Mouse (Mus musculus) heart, postnatal 0 days (tissue): Measurements from ENCODE around the gene Ocel1. TPM values are rescaled to one million over a fixed set of nuclear protein-coding genes. Genes with fewer than 3 reads are reported as not detected.

Experiments
- ATAC-seq: fragments of 200-750 bp; cut with Nextera tagmentation; 2 replicates; pipeline ENCODE4 v1.8.0; 2017; ENCODE audit warnings: low read depth, moderate number of reproducible peaks, moderate library complexity; ENCODE audit not compliant: insufficient read depth
- DNase-seq: peaks from one replicate; pipeline ENCODE4 v3.0.0-alpha.2; 2016; ENCODE audit warnings: low spot score
- H3K27ac ChIP-seq: fragments of 300-500 bp; sonication (generic); 2 replicates; pipeline ENCODE4 v1.5.1; 2014; ENCODE audit warnings: low read depth, mild to moderate bottlenecking
- H3K27me3 ChIP-seq: fragments of 300-500 bp; sonication (generic); 2 replicates; pipeline ENCODE4 v1.6.1; 2014; ENCODE audit warnings: low read length, mixed read lengths; ENCODE audit not compliant: control insufficient read depth, insufficient read depth
- H3K36me3 ChIP-seq: fragments of 300-500 bp; sonication (generic); replicated peaks from 2 replicates; pipeline ENCODE4 v1.6.1; 2014; ENCODE audit warnings: low read length, mixed read lengths; ENCODE audit not compliant: control insufficient read depth, insufficient read depth
- H3K4me1 ChIP-seq: fragments of 300-500 bp; sonication (generic); 2 replicates; pipeline ENCODE4 v1.6.1; 2014; ENCODE audit warnings: antibody characterized with exemption; ENCODE audit not compliant: control insufficient read depth, insufficient read depth
- H3K4me2 ChIP-seq: fragments of 300-500 bp; sonication (generic); 2 replicates; pipeline ENCODE4 v1.6.1; 2014; ENCODE audit warnings: low read depth, mild to moderate bottlenecking, low read length, moderate library complexity
- H3K4me3 ChIP-seq: fragments of 300-500 bp; sonication (generic); 2 replicates; pipeline ENCODE4 v1.5.1; 2014; ENCODE audit warnings: low read depth, low read length
- H3K9ac ChIP-seq: fragments of 300-500 bp; sonication (generic); replicated peaks from 2 replicates; pipeline ENCODE4 v1.6.1; 2014; ENCODE audit warnings: low read depth, low read length, mixed read lengths
- H3K9me3 ChIP-seq: fragments of 300-500 bp; sonication (generic); replicated peaks from 2 replicates; pipeline ENCODE4 v1.6.1; 2016; ENCODE audit warnings: low read length; ENCODE audit not compliant: control insufficient read depth
- CTCF ChIP-seq: IDR thresholded peaks from 2 replicates; pipeline ENCODE4 v1.5.1; 2016; ENCODE audit warnings: antibody characterized with exemption, control low read depth, low read depth
- EP300 ChIP-seq: IDR thresholded peaks from 2 replicates; pipeline ENCODE4 v1.6.1; 2016; ENCODE audit warnings: antibody characterized with exemption, low read depth
- WGBS: fragments of 180-500 bp; shearing (Covaris S2); extraction: QIAGEN DNeasy Blood & Tissue Kit; methylation state at CpG from one replicate; pipeline ENCODE4 v1.1.7; 2014; 5-methylcytosine and 5-hydroxymethylcytosine counted together
- polyA plus RNA-seq: library from polyadenylated mRNA; unstranded; fragments of >200 nt; fragmentation: Nextera tagmentation; extraction: Ambion mirVana; gene quantifications from 2 replicates; pipeline ENCODE4 v1.2.1, GENCODE M21; 2015
- total RNA-seq: library from RNA; depleted of rRNA; stranded (reverse); fragments of >200 nt; gene quantifications from 2 replicates; pipeline ENCODE4 v1.2.3, GENCODE M21; 2014; ENCODE audit warnings: low replicate concordance

Gene Ocel1
- total and polyA plus RNA-seq, 2 experiments from 2014 or later, result 5.7 to 10.6 TPM

GRCm38 (mm10) chr8:71401454-71401853, 30.4 kb downstream of the Ocel1 start:
- TF ChIP-seq EP300 (no peak), CTCF (no peak)
- Histone ChIP-seq H3K9ac (no peak overlapping the region), H3K27me3 (no peaks in the 10 kb centered on the region), H3K4me3 (no peak overlapping the region), H3K9me3 (no peaks in the 10 kb centered on the region), H3K4me1 (peaks cover 5% of the 10 kb centered on the region), H3K27ac (no peak overlapping the region), H3K4me2 (no peak overlapping the region), H3K36me3 (peaks cover 17% of the 10 kb centered on the region)
- DNase-seq, result no peak
- no peak for ATAC-seq

- no peaks in the 10 kb centered on the region for H3K27me3 ChIP-seq
- H3K4me3 ChIP-seq, result no peak overlapping the region
- no peak overlapping the region for H3K27ac ChIP-seq
- H3K9me3 ChIP-seq, result no peaks in the 10 kb centered on the region
- H3K9ac ChIP-seq, result no peak overlapping the region
- DNase-seq, result no peak
- 89% methylated on average over 9 of the region's 9 CpGs for WGBS
- H3K4me1 ChIP-seq, result peaks cover 11% of the 10 kb centered on the region
- no peak overlapping the region for H3K4me2 ChIP-seq
- no peak for ATAC-seq
- no peak for TF ChIP-seq CTCF
- no peak for TF ChIP-seq EP300
- H3K36me3 ChIP-seq, result peaks cover 20% of the 10 kb centered on the region
Observed at GRCm38 (mm10) chr8:71402446-71402964, 31.4 kb downstream of the Ocel1 start.

GRCm38 (mm10) chr8:71403107-71403885, 32.2 kb downstream of the Ocel1 start:
- Histone ChIP-seq H3K4me3 (no peak overlapping the region), H3K27ac (no peak overlapping the region), H3K27me3 (no peaks in the 10 kb centered on the region), H3K4me2 (no peak overlapping the region), H3K4me1 (peaks cover 11% of the 10 kb centered on the region), H3K9me3 (no peaks in the 10 kb centered on the region), H3K9ac (no peak overlapping the region), H3K36me3 (peaks cover 22% of the 10 kb centered on the region)
- no peak for TF ChIP-seq CTCF
- TF ChIP-seq EP300, result no peak
- WGBS, result 76% methylated on average over 6 of the region's 6 CpGs
- DNase-seq, result no peak
- no peak for ATAC-seq

GRCm38 (mm10) chr8:71404011-71404410, 32.9 kb downstream of the Ocel1 start:
- Histone ChIP-seq H3K27me3 (no peaks in the 10 kb centered on the region), H3K4me2 (no peak overlapping the region), H3K4me1 (peaks cover 11% of the 10 kb centered on the region), H3K36me3 (peaks cover 22% of the 10 kb centered on the region), H3K9me3 (no peaks in the 10 kb centered on the region), H3K27ac (no peak overlapping the region), H3K9ac (no peak overlapping the region), H3K4me3 (no peak overlapping the region)
- TF ChIP-seq EP300 (no peak), CTCF (no peak)
- DNase-seq, result no peak
- no peak for ATAC-seq
- WGBS, result 86% methylated on average over 8 of the region's 8 CpGs

GRCm38 (mm10) chr8:71404951-71405351, 33.9 kb downstream of the Ocel1 start:
- TF ChIP-seq CTCF (no peak), EP300 (no peak)
- H3K27ac ChIP-seq, result no peak overlapping the region
- H3K9me3 ChIP-seq, result no peaks in the 10 kb centered on the region
- no peak overlapping the region for H3K9ac ChIP-seq
- H3K36me3 ChIP-seq, result peaks cover 14% of the 10 kb centered on the region; the same call in 1 of the 2 replicates
- H3K4me2 ChIP-seq, result no peak overlapping the region
- H3K27me3 ChIP-seq, result no peaks in the 10 kb centered on the region
- ATAC-seq, result no peak
- DNase-seq, result no peak
- 80% methylated on average over 9 of the region's 9 CpGs for WGBS
- H3K4me1 ChIP-seq, result peaks cover 11% of the 10 kb centered on the region
- H3K4me3 ChIP-seq, result no peak overlapping the region
